Mouse (Mus musculus) midbrain, postnatal 0 days (tissue): ENCODE measurements around the gene Baz2a. TPM values are rescaled to one million over a fixed set of nuclear protein-coding genes. Genes with fewer than 3 reads are reported as not detected.

ENCODE experiments used
- ATAC-seq: fragments of 200-750 bp; cut with Nextera tagmentation; 2 replicates; pipeline ENCODE4 v1.8.0; 2017; ENCODE audit warnings: moderate number of reproducible peaks, mild to moderate bottlenecking, moderate TSS enrichment, moderate library complexity; ENCODE audit not compliant: low FRiP score
- DNase-seq: peaks from one replicate; pipeline ENCODE4 v3.0.0-alpha.2; 2015; ENCODE audit warnings: low spot score
- H3K27ac ChIP-seq: fragments of 300-500 bp; sonication (generic); 2 replicates; pipeline ENCODE4 v1.5.1; 2014; ENCODE audit warnings: low read depth, mild to moderate bottlenecking, low read length, mixed read lengths
- H3K27me3 ChIP-seq: fragments of 300-500 bp; sonication (generic); 2 replicates; pipeline ENCODE4 v1.6.1; 2014; ENCODE audit warnings: low read length, control low read depth, mixed read lengths; ENCODE audit not compliant: insufficient read depth
- H3K36me3 ChIP-seq: fragments of 300-500 bp; sonication (generic); 2 replicates; pipeline ENCODE4 v1.6.1; 2014; ENCODE audit warnings: low read length, control low read depth, mixed read lengths; ENCODE audit not compliant: insufficient read depth
- H3K4me1 ChIP-seq: fragments of 300-500 bp; sonication (generic); 2 replicates; pipeline ENCODE4 v1.6.1; 2014; ENCODE audit warnings: mild to moderate bottlenecking, control low read depth, antibody characterized with exemption, low read length, mixed read lengths; ENCODE audit not compliant: insufficient read depth
- H3K4me2 ChIP-seq: fragments of 300-500 bp; sonication (generic); 2 replicates; pipeline ENCODE4 v1.6.1; 2014; ENCODE audit warnings: low read depth, mild to moderate bottlenecking, low read length, mixed read lengths; ENCODE audit not compliant: poor library complexity, severe bottlenecking
- H3K4me3 ChIP-seq: fragments of 300-500 bp; sonication (generic); 2 replicates; pipeline ENCODE4 v1.5.1; 2014; ENCODE audit warnings: low read depth, mild to moderate bottlenecking, low read length, moderate library complexity
- H3K9ac ChIP-seq: fragments of 300-500 bp; sonication (generic); replicated peaks from 2 replicates; pipeline ENCODE4 v1.6.1; 2014; ENCODE audit warnings: mild to moderate bottlenecking, low read length, moderate library complexity, mixed read lengths; ENCODE audit not compliant: poor library complexity, severe bottlenecking
- H3K9me3 ChIP-seq: fragments of 300-500 bp; sonication (generic); 2 replicates; pipeline ENCODE4 v1.6.1; 2016; ENCODE audit warnings: low read length, control low read depth
- CTCF ChIP-seq: IDR thresholded peaks from 2 replicates; pipeline ENCODE4 v1.5.1; 2016; ENCODE audit warnings: antibody characterized with exemption, mild to moderate bottlenecking
- WGBS: fragments of 180-500 bp; shearing (Covaris S2); extraction: QIAGEN DNeasy Blood & Tissue Kit; methylation state at CpG from one replicate; pipeline ENCODE4 v1.1.7; 2014; 5-methylcytosine and 5-hydroxymethylcytosine counted together
- polyA plus RNA-seq: library from polyadenylated mRNA; unstranded; fragments of >200 nt; fragmentation: Nextera tagmentation; extraction: Ambion mirVana; gene quantifications from 2 replicates; pipeline ENCODE4 v1.2.1, GENCODE M21; 2015
- total RNA-seq: library from RNA; depleted of rRNA; stranded (reverse); fragments of >200 nt; gene quantifications from 2 replicates; pipeline ENCODE4 v1.2.3, GENCODE M21; 2014

Gene Baz2a
- total and polyA plus RNA-seq, 2 experiments from 2014 or later, result 9.3 to 14.0 TPM

- no peaks in the 10 kb centered on the region for H3K27me3 ChIP-seq
- H3K36me3 ChIP-seq, result 0 out of 2 replicates have a peak, but pooled peaks cover 3% of the 10 kb centered on the region
- DNase-seq, result no peak
- H3K27ac ChIP-seq, result no peak overlapping the region
- H3K4me3 ChIP-seq, result no peak overlapping the region
- WGBS, result 33% methylated on average over 9 of the region's 9 CpGs
- ATAC-seq, result no peak
- peaks cover 22% of the 10 kb centered on the region for H3K4me1 ChIP-seq
- H3K9ac ChIP-seq, result no peak overlapping the region
- no peak for TF ChIP-seq CTCF
- H3K9me3 ChIP-seq, result no peaks in the 10 kb centered on the region
- H3K4me2 ChIP-seq, result no peak overlapping the region
These were observed 3.7 kb downstream of the Baz2a start for GRCm38 (mm10) chr10:128095003-128095636.

- Histone ChIP-seq H3K36me3 (no peaks in the 10 kb centered on the region), H3K9me3 (no peaks in the 10 kb centered on the region), H3K4me1 (peaks cover 20% of the 10 kb centered on the region), H3K9ac (no peak overlapping the region), H3K27me3 (no peaks in the 10 kb centered on the region), H3K4me2 (no peak overlapping the region), H3K27ac (no peak overlapping the region), H3K4me3 (peak overlapping the region; percentile 99)
- no peak for TF ChIP-seq CTCF
- 27% methylated on average over 4 of the region's 4 CpGs for whole genome bisulfite sequencing
- no peak for DNase-seq
- ATAC-seq, result no peak
These were observed 4.9 kb downstream of the Baz2a start for GRCm38 (mm10) chr10:128096313-128096692.

GRCm38 (mm10) chr10:128096693-128097586, 5.6 kb downstream of the Baz2a start:
- TF ChIP-seq CTCF, result no peak; the same call in 1 of the 2 replicates
- DNase-seq (peak; percentile 94), ATAC-seq (peak; percentile 82)
- WGBS, result under 1% methylated on average over 60 of the region's 86 CpGs
- peak overlapping the region; percentile 80 for H3K27ac ChIP-seq
- peak overlapping the region; percentile 99 for H3K4me3 ChIP-seq
- no peaks in the 10 kb centered on the region for H3K36me3 ChIP-seq
- peak overlapping the region; percentile 75 for H3K9ac ChIP-seq
- H3K4me2 ChIP-seq, result peak overlapping the region; percentile 87
- H3K4me1 ChIP-seq, result peaks cover 14% of the 10 kb centered on the region; the same call in 1 of the 2 replicates
- no peaks in the 10 kb centered on the region for H3K27me3 ChIP-seq
- H3K9me3 ChIP-seq, result no peaks in the 10 kb centered on the region

DNA sequence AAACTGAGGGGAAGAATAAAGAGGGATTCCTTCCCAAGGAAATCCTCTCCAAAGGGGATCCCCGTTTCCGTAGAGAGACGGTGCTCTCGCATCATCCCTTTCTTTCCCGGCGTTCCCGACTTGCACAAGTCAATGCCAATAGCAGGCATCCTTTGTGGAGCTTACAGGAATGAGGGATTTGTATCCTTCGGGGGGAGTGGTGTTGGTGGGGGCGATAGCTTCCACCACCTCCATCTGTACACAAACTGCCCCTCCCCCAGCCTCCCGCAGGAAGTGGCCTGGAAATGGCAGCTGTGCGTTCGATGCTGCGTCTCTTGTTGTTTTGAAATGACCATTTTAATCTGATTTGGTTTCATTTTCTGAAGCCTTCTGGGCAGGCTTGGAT, 6.2 kb downstream of the Baz2a start:
- DNase-seq (peak; percentile 69), ATAC-seq (no peak)
- peak overlapping the region; percentile 99 for H3K4me3 ChIP-seq
- H3K4me1 ChIP-seq, result peaks cover 12% of the 10 kb centered on the region; the same call in 1 of the 2 replicates
- H3K36me3 ChIP-seq, result no peaks in the 10 kb centered on the region
- 0% methylated on average over 13 of the region's 13 CpGs for WGBS
- peak overlapping the region; percentile 75 for H3K9ac ChIP-seq
- no peaks in the 10 kb centered on the region for H3K27me3 ChIP-seq
- no peak for TF ChIP-seq CTCF
- H3K27ac ChIP-seq, result peak overlapping the region; percentile 80
- no peaks in the 10 kb centered on the region for H3K9me3 ChIP-seq
- H3K4me2 ChIP-seq, result peak overlapping the region; percentile 87

DNA sequence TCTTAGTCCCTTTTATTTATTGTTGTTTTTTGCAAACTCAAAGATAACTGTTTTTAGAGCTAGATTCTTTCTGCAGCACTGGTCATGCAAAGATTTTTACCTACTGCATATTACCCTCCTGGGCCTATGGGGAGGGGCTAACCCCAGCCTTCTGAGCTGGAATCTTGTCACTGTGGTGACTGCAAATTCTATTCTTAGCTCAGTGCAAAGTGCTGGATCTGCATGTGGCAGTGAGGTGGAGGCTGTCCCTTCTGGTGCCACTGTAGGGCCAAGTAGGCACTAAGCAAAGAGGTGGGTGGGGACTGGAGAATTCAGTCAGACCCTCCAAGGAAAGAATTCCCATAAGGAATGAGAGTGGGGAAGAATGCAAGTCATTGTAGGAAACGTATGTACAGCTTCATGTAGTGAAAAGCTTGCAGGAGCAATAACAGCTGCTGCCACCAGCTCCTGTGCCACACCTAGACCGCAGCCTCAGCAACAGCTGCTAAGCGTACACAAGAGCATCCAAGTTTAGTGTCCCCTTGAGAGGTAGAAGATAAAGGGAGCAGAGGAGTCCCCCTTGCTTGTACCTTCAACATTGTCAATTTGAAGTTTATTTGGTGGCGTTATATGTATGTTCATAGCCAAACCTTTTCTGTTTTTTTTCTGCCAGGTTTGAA, 18.9 kb downstream of the Baz2a start:
- DNase-seq (no peak), ATAC-seq (no peak)
- no peak overlapping the region for H3K27ac ChIP-seq
- no peaks in the 10 kb centered on the region for H3K4me1 ChIP-seq
- H3K4me3 ChIP-seq, result no peak overlapping the region
- peaks cover 46% of the 10 kb centered on the region for H3K36me3 ChIP-seq
- no peak overlapping the region for H3K4me2 ChIP-seq
- H3K9me3 ChIP-seq, result no peaks in the 10 kb centered on the region
- WGBS, result 93% methylated on average over 4 of the region's 4 CpGs
- no peak overlapping the region for H3K9ac ChIP-seq
- H3K27me3 ChIP-seq, result no peaks in the 10 kb centered on the region
- no peak for TF ChIP-seq CTCF
